ENCODE assay signal across 24 mouse cellular contexts in the genomic region with DNA sequence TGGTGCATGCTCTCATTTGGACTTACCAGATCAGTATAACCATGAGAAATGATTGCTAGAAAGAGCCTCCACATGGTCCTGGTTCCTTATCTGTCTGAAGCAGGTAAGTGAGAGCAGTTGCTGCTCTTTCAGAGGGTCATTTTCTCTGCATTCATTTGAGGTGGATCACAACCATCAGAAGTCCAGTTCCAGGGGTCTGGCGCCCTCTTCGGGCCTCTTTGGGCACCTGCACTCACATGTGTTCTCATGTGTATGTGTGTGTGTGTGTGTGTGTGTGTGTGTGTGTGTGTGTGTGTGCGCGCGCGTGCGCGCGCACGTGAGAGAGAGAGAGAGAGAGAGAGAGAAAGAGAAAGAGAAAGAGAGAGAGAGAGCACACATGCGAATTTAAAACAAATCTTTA.
DNase-seq lines count a peak whose midpoint lies in the region; ATAC-seq and TF ChIP-seq lines count a peak whose summit lies in the region.
"Had no signal": no experiment of that assay in that cellular context is flagged by ENCODE, and none has a peak within 500 bp of the region (broad histone marks: within the 10 kb centered on the region; RNA-seq: fewer than 3 reads in every experiment).

No protein-coding gene starts in this region.

- H3K27me3 ChIP-seq in heart, postnatal 0 days (ENCODE audit: control insufficient read depth, insufficient read depth, low read length), result peaks cover 4% of the 10 kb centered on the region; the same call in 1 of the 2 replicates
- H3K27me3 ChIP-seq in midbrain, postnatal 0 days (ENCODE audit: insufficient read depth, low read length), result no peaks in the 10 kb centered on the region
- no peaks in the 10 kb centered on the region for H3K27me3 ChIP-seq in midbrain, embryonic 16.5 days (ENCODE audit: control insufficient read depth, insufficient read depth, low read depth, low read length)
- H3K27me3 ChIP-seq in E14TG2a.4 (ENCODE audit: insufficient read depth, low read length), result peaks cover 3% of the 10 kb centered on the region; the same call in 1 of the 2 replicates
- H3K27me3 ChIP-seq: embryonic facial prominence, embryonic 12.5 days; forebrain, embryonic 15.5 days; limb, embryonic 12.5 days; liver, embryonic 13.5 days; lung, embryonic 15.5 days; neural tube, embryonic 12.5 days; stomach, embryonic 15.5 days had no signal

- no peaks in the 10 kb centered on the region for H3K36me3 ChIP-seq in heart, postnatal 0 days (replicated peaks; ENCODE audit: control insufficient read depth, insufficient read depth, low read length)
- H3K36me3 ChIP-seq in midbrain, postnatal 0 days (ENCODE audit: insufficient read depth, low read length), result no peaks in the 10 kb centered on the region
- no peaks in the 10 kb centered on the region for H3K36me3 ChIP-seq in midbrain, embryonic 16.5 days (ENCODE audit: control insufficient read depth, insufficient read depth, low read length)
- no peaks in the 10 kb centered on the region for H3K36me3 ChIP-seq in E14TG2a.4 (ENCODE audit: insufficient read depth, low read length)
- H3K36me3 ChIP-seq: embryonic facial prominence, embryonic 12.5 days; forebrain, embryonic 15.5 days; heart, embryonic 13.5 days; limb, embryonic 12.5 days; liver, embryonic 13.5 days; lung, embryonic 15.5 days; neural tube, embryonic 12.5 days; stomach, embryonic 15.5 days had no signal

- H3K4me1 ChIP-seq in heart, postnatal 0 days (ENCODE audit: control insufficient read depth, insufficient read depth), result no peaks in the 10 kb centered on the region
- H3K4me1 ChIP-seq in midbrain, postnatal 0 days (ENCODE audit: insufficient read depth, low read length), result peaks cover 8% of the 10 kb centered on the region
- H3K4me1 ChIP-seq in midbrain, embryonic 16.5 days (ENCODE audit: control insufficient read depth, insufficient read depth, low read length), result peaks cover 5% of the 10 kb centered on the region; the same call in 1 of the 2 replicates
- peaks cover 13% of the 10 kb centered on the region for H3K4me1 ChIP-seq in E14TG2a.4 (replicated peaks; ENCODE audit: low read depth, low read length)
- H3K4me1 ChIP-seq: heart, embryonic 13.5 days; liver, embryonic 13.5 days; lung, embryonic 15.5 days; neural tube, embryonic 12.5 days; stomach, embryonic 15.5 days had no signal

- TF ChIP-seq EP300 in heart, postnatal 0 days (IDR thresholded peaks at IDR 0.05; ENCODE audit: low read depth), result no peak

- H3K4me3 ChIP-seq in heart, postnatal 0 days (ENCODE audit: low read depth, low read length), result no peak overlapping the region
- no peak overlapping the region for H3K4me3 ChIP-seq in midbrain, postnatal 0 days (ENCODE audit: low read depth, low read length)
- no peak overlapping the region for H3K4me3 ChIP-seq in midbrain, embryonic 16.5 days (ENCODE audit: low read depth, low read length)
- no peak overlapping the region for H3K4me3 ChIP-seq in E14TG2a.4 (replicated peaks; ENCODE audit: low read length)
- H3K4me3 ChIP-seq: embryonic facial prominence, embryonic 12.5 days; forebrain, embryonic 15.5 days; heart, embryonic 13.5 days; limb, embryonic 12.5 days; liver, embryonic 13.5 days; lung, embryonic 15.5 days; neural tube, embryonic 12.5 days; stomach, embryonic 15.5 days had no signal

- no peak overlapping the region for H3K9ac ChIP-seq in heart, postnatal 0 days (replicated peaks; ENCODE audit: low read depth, low read length)
- no peak overlapping the region for H3K9ac ChIP-seq in midbrain, postnatal 0 days (replicated peaks; ENCODE audit: low read length, poor library complexity, severe bottlenecking)
- no peak overlapping the region for H3K9ac ChIP-seq in midbrain, embryonic 16.5 days (ENCODE audit: low read depth, low read length)
- H3K9ac ChIP-seq: embryonic facial prominence, embryonic 12.5 days; forebrain, embryonic 15.5 days; heart, embryonic 13.5 days; limb, embryonic 12.5 days; liver, embryonic 13.5 days; lung, embryonic 15.5 days; neural tube, embryonic 12.5 days; stomach, embryonic 15.5 days had no signal

- 0 out of 2 replicates have a peak, but pooled peaks have one; percentile 1 for TF ChIP-seq CTCF in heart, postnatal 0 days (IDR thresholded peaks at IDR 0.05; ENCODE audit: low read depth)
- TF ChIP-seq CTCF in midbrain, postnatal 0 days (IDR thresholded peaks at IDR 0.05), result peak; percentile 56
- peak; percentile 44 for TF ChIP-seq CTCF in E14TG2a.4 (conservative IDR thresholded peaks at IDR 0.05; ENCODE audit: low read length)
- peak; percentile 37; the same call in 1 of the 2 replicates for TF ChIP-seq CTCF in brain, embryonic 14.5 days (IDR thresholded peaks at IDR 0.05; ENCODE audit: borderline replicate concordance, extremely low read depth, insufficient read depth, insufficient read length)

- no peak overlapping the region for H3K4me2 ChIP-seq in heart, postnatal 0 days (ENCODE audit: low read depth, low read length)
- H3K4me2 ChIP-seq in midbrain, postnatal 0 days (ENCODE audit: low read depth, low read length, poor library complexity, severe bottlenecking), result no peak overlapping the region
- no peak overlapping the region for H3K4me2 ChIP-seq in midbrain, embryonic 16.5 days (ENCODE audit: low read length)
- H3K4me2 ChIP-seq: embryonic facial prominence, embryonic 12.5 days; forebrain, embryonic 15.5 days; heart, embryonic 13.5 days; limb, embryonic 12.5 days; liver, embryonic 13.5 days; lung, embryonic 15.5 days; midbrain, embryonic 11.5 days; neural tube, embryonic 12.5 days; stomach, embryonic 15.5 days had no signal

- TF ChIP-seq POLR2A in brain, embryonic 14.5 days (IDR thresholded peaks at IDR 0.05; ENCODE audit: borderline replicate concordance, extremely low read depth, insufficient read depth, insufficient read length, poor library complexity, severe bottlenecking), result no peak

- 90% methylated on average over 11 of the region's 11 CpGs for WGBS in heart, postnatal 0 days
- 90% methylated on average over 9 of the region's 11 CpGs for WGBS in midbrain, postnatal 0 days
- WGBS in midbrain, embryonic 16.5 days, result 64% methylated on average over 3 of the region's 11 CpGs

- ATAC-seq in heart, postnatal 0 days (ENCODE audit: insufficient read depth, low read depth), result no peak
- no peak for ATAC-seq in midbrain, postnatal 0 days (ENCODE audit: low FRiP score)
- ATAC-seq in midbrain, embryonic 16.5 days, result no peak
- ATAC-seq in activated CD4-positive, CD25-positive, alpha-beta regulatory T cell, adult 4 months, result no peak
- ATAC-seq: forebrain, embryonic 15.5 days; hindbrain, embryonic 16.5 days had no signal

- H3K9me3 ChIP-seq in heart, postnatal 0 days (replicated peaks; ENCODE audit: control insufficient read depth, low read length), result no peaks in the 10 kb centered on the region
- H3K9me3 ChIP-seq in midbrain, postnatal 0 days (ENCODE audit: low read length), result no peaks in the 10 kb centered on the region
- H3K9me3 ChIP-seq in midbrain, embryonic 16.5 days (replicated peaks; ENCODE audit: control insufficient read depth, low read length, poor library complexity, severe bottlenecking), result no peaks in the 10 kb centered on the region
- H3K9me3 ChIP-seq in E14TG2a.4 (ENCODE audit: low read length), result no peaks in the 10 kb centered on the region
- H3K9me3 ChIP-seq: embryonic facial prominence, embryonic 12.5 days; forebrain, embryonic 15.5 days; heart, embryonic 13.5 days; limb, embryonic 12.5 days; liver, embryonic 13.5 days; lung, embryonic 15.5 days; neural tube, embryonic 12.5 days; stomach, embryonic 15.5 days had no signal

- DNase-seq in heart, postnatal 0 days (ENCODE audit: low spot score), result no peak
- no peak for DNase-seq in heart, adult 9 months (ENCODE audit: low spot score in 2 of 2)
- no peak for DNase-seq in midbrain, postnatal 0 days (ENCODE audit: low spot score)
- no peak for DNase-seq in brain, embryonic 14.5 days (ENCODE audit: low read depth)
- no peak for DNase-seq in adrenal gland, adult (ENCODE audit: inconsistent age in 2 of 2, low spot score in 1 of 2)
- DNase-seq: adrenal gland, adult 8-10 months; cerebellum, adult 9-10 months; heart, postnatal 36 days; kidney, adult 2 months; kidney, postnatal 14 days; liver, embryonic 13.5 days; right cerebral cortex, postnatal 25 days had no signal

- no peak overlapping the region for H3K27ac ChIP-seq in heart, postnatal 0 days (ENCODE audit: low read depth)
- H3K27ac ChIP-seq in midbrain, postnatal 0 days (ENCODE audit: low read depth, low read length), result no peak overlapping the region
- H3K27ac ChIP-seq in midbrain, embryonic 16.5 days (ENCODE audit: low read length), result no peak overlapping the region
- H3K27ac ChIP-seq: embryonic facial prominence, embryonic 12.5 days; forebrain, embryonic 15.5 days; heart, embryonic 13.5 days; limb, embryonic 12.5 days; liver, embryonic 13.5 days; lung, embryonic 15.5 days; neural tube, embryonic 12.5 days; stomach, embryonic 15.5 days had no signal

Comparison
In these comparisons a context has a peak if more than half of its experiments do, and no peak if none do; other contexts are left out.
1. CTCF ChIP-seq: peak in every context shown above with its lines; median percentile 56 in midbrain, postnatal 0 days; 44 in E14TG2a.4; 37 in brain, embryonic 14.5 days; 1 in heart, postnatal 0 days.